Mouse (Mus musculus) spleen, adult 2 months (tissue): ENCODE data around the gene Fau.

Experiments used
- CTCF ChIP-seq: fragments of 200-500 bp; IDR thresholded peaks from 2 replicates; pipeline ENCODE4 v1.5.1; 2011; ENCODE audit warnings: mild to moderate bottlenecking, inconsistent platforms; ENCODE audit not compliant: insufficient read depth, insufficient read length, insufficient replicate concordance; ENCODE audit errors: extremely low read depth
- POLR2A ChIP-seq: fragments of 200-500 bp; IDR thresholded peaks from 2 replicates; pipeline ENCODE4 v1.6.1; 2011; ENCODE audit warnings: low read depth, low read length, inconsistent platforms

DNA sequence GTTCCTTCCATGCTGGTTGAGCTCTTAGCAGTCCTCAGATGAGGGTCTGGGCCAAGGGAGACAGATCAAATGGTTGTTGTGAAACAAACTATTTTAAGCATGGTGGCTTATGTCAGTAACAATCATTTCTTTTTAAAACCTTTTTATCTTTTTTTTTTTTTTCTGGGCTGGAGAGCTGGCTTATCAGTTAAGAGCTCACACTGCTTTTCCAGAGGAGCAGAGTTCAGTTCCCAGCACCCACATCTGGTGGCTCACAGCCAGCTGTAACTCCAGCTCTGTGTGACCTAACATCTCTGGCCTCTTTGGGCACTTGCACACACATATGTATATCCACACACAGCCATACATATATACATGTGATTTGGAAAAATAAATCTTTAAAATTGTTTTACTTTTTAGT lies 19.9 kb upstream of the Fau start:
- TF ChIP-seq POLR2A (no peak), CTCF (no peak)
